Mouse (Mus musculus): ENCODE results near the gene Dus2.
"Not testable (repeated sequence)": the region's sequence is repeated elsewhere in the genome, so short reads cannot be mapped to it uniquely, and the experiment has no call there.

Dus2 gene

GRCm38 (mm10) chr8:105988546-105988945, 2.6 kb upstream of the Dus2 start:
- DNase-seq (ENCODE audit: low read depth, low spot score), result no peak

- no peak for DNase-seq (ENCODE audit: low read depth, low spot score)
Observed at GRCm38 (mm10) chr8:105991546-105991945, 409 bp downstream of the Dus2 start.

- no peak for DNase-seq (ENCODE audit: low read depth, low spot score)
Observed at GRCm38 (mm10) chr8:105992499-105992898, 1.4 kb downstream of the Dus2 start.

GRCm38 (mm10) chr8:105993226-105993625, 2.1 kb downstream of the Dus2 start:
- no peak for DNase-seq (ENCODE audit: low read depth, low spot score)

GRCm38 (mm10) chr8:105996359-105996758, 5.2 kb downstream of the Dus2 start:
- no peak for DNase-seq (ENCODE audit: low read depth, low spot score)

- no peak for DNase-seq (ENCODE audit: low read depth, low spot score)
Observed at GRCm38 (mm10) chr8:105998971-105999370, 7.8 kb downstream of the Dus2 start.

GRCm38 (mm10) chr8:106001908-106002307, 10.8 kb downstream of the Dus2 start:
- DNase-seq (ENCODE audit: low read depth, low spot score), result no peak

- DNase-seq (ENCODE audit: low read depth, low spot score), result no peak
Observed at GRCm38 (mm10) chr8:106004538-106005207, 13.5 kb downstream of the Dus2 start.

GRCm38 (mm10) chr8:106005875-106006274, 14.7 kb downstream of the Dus2 start, which contains the start of gene Dpep2nb:
TSS of gene Dpep2nb (minus strand) at chr8:106005975.
- DNase-seq (ENCODE audit: low read depth, low spot score), result no peak

- DNase-seq (ENCODE audit: low read depth, low spot score), result no peak
Observed at GRCm38 (mm10) chr8:106006413-106006812, 15.3 kb downstream of the Dus2 start.

GRCm38 (mm10) chr8:106007135-106007534, 16.0 kb downstream of the Dus2 start:
- no peak for DNase-seq (ENCODE audit: low read depth, low spot score)

GRCm38 (mm10) chr8:106007891-106008290, 16.8 kb downstream of the Dus2 start:
- DNase-seq (ENCODE audit: low read depth, low spot score), result not testable (repeated sequence)

- peak; percentile 94 for DNase-seq (ENCODE audit: low read depth, low spot score)
Observed at GRCm38 (mm10) chr8:106010748-106011642, 19.9 kb downstream of the Dus2 start.

- peak; percentile 10 for DNase-seq (ENCODE audit: low read depth, low spot score)
Observed at GRCm38 (mm10) chr8:106011643-106011986, 20.5 kb downstream of the Dus2 start, which contains the start of gene Ddx28. TSS of gene Ddx28 (minus strand) at chr8:106011882.

GRCm38 (mm10) chr8:106012203-106012602, 21.1 kb downstream of the Dus2 start:
- DNase-seq (ENCODE audit: low read depth, low spot score), result not testable (repeated sequence)

GRCm38 (mm10) chr8:106016284-106016683, 25.1 kb downstream of the Dus2 start:
- no peak for DNase-seq (ENCODE audit: low read depth, low spot score)

- DNase-seq (ENCODE audit: low read depth, low spot score), result no peak
Observed at GRCm38 (mm10) chr8:106017130-106017529, 26.0 kb downstream of the Dus2 start.

GRCm38 (mm10) chr8:106018039-106018438, 26.9 kb downstream of the Dus2 start:
- no peak for DNase-seq (ENCODE audit: low read depth, low spot score)

GRCm38 (mm10) chr8:106022483-106022882, 31.3 kb downstream of the Dus2 start:
- peak; percentile 79 for DNase-seq (ENCODE audit: low read depth, low spot score)

- DNase-seq (ENCODE audit: low read depth, low spot score), result no peak
Observed at GRCm38 (mm10) chr8:106038721-106039120, 47.6 kb downstream of the Dus2 start.

- DNase-seq (ENCODE audit: low read depth, low spot score), result no peak
Observed at GRCm38 (mm10) chr8:106039605-106040004, 48.5 kb downstream of the Dus2 start.

GRCm38 (mm10) chr8:106040218-106040617, 49.1 kb downstream of the Dus2 start:
- no peak for DNase-seq (ENCODE audit: low read depth, low spot score)

GRCm38 (mm10) chr8:106043055-106043454, 51.9 kb downstream of the Dus2 start:
- no peak for DNase-seq (ENCODE audit: low read depth, low spot score)
